Mouse (Mus musculus): ENCODE data around the gene 9530053A07Rik. TPM values are rescaled to one million over a fixed set of nuclear protein-coding genes. Genes with fewer than 3 reads are reported as not detected.
"Not testable (repeated sequence)": the region's sequence is repeated elsewhere in the genome, so short reads cannot be mapped to it uniquely, and the experiment has no call there.

The 9530053A07Rik gene
- polyA plus RNA-seq, 1 experiment from 2014 or later: 0.03 TPM

GRCm38 (mm10) chr7:28149841-28150240 is 20.6 kb downstream of the 9530053A07Rik start:
- ATAC-seq (replicated peaks; ENCODE audit: low FRiP score): no peak
- WGBS: 95% methylated on average over 1 of the region's 1 CpGs
- Histone ChIP-seq H3K9ac (no peak overlapping the region), H3K4me2 (no peak overlapping the region), H3K27me3 (0 out of 2 replicates have a peak, but pooled peaks cover 5% of the 10 kb centered on the region), H3K27ac (no peak overlapping the region), H3K4me3 (replicated peaks) (no peak overlapping the region), H3K4me1 (no peaks in the 10 kb centered on the region), H3K9me3 (replicated peaks) (no peaks in the 10 kb centered on the region), H3K36me3 (no peaks in the 10 kb centered on the region)

- Histone ChIP-seq H3K36me3 (no peaks in the 10 kb centered on the region), H3K4me1 (no peaks in the 10 kb centered on the region), H3K4me3 (replicated peaks) (no peak overlapping the region), H3K27me3 (0 out of 2 replicates have a peak, but pooled peaks cover 5% of the 10 kb centered on the region), H3K9ac (no peak overlapping the region), H3K27ac (no peak overlapping the region), H3K4me2 (no peak overlapping the region), H3K9me3 (replicated peaks) (no peaks in the 10 kb centered on the region)
- 19% methylated on average over 13 of the region's 13 CpGs for WGBS
- no peak for ATAC-seq (replicated peaks; ENCODE audit: low FRiP score)
These were observed 22.4 kb downstream of the 9530053A07Rik start for GRCm38 (mm10) chr7:28151584-28152221.

DNA sequence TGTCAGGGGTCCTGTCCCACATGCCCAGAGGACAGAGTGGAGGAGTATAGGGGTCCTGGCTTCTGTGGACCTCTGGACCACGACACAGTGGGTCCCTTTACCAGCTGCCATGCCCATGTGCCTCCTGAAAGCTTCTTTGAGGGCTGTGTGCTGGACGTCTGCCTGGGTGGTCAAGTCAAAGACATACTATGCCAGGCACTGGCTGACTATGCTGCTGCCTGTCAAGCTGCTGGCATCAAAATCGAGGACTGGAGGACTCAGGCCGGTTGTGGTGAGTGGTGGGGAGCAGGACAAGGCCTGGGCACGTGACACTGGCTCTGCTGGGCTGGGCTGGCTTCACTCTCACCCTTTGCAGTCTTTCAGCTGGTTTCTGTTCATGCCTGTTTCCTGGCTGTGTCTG is 24.3 kb downstream of the 9530053A07Rik start:
- ATAC-seq (replicated peaks; ENCODE audit: low FRiP score); H3K27me3 ChIP-seq; H3K9me3 ChIP-seq (replicated peaks); H3K9ac ChIP-seq; H3K4me2 ChIP-seq; H3K4me1 ChIP-seq; H3K36me3 ChIP-seq; H3K4me3 ChIP-seq (replicated peaks); H3K27ac ChIP-seq: not testable (repeated sequence)
- 44% methylated on average over 5 of the region's 5 CpGs for WGBS

DNA sequence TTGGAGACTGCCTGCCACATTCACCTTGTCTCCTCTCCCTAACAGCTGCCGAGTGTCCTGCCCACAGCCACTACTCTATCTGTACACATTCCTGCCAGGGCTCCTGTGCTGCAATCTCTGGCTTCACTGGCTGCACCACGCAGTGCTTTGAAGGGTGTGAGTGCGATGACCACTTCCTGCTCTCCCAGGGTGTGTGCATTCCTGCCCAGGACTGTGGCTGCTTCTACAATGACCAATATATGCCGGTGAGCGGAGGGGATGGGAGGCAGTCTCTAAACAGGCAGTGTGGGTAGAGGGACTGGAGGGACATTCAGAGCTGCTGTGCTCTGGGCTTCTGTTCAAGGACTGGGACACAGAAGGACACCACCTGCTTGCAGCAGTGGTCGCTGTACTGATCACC is 30.0 kb downstream of the 9530053A07Rik start:
- Histone ChIP-seq H3K36me3 (no peaks in the 10 kb centered on the region), H3K27me3 (no peaks in the 10 kb centered on the region), H3K4me3 (replicated peaks) (no peak overlapping the region), H3K9me3 (replicated peaks) (no peaks in the 10 kb centered on the region), H3K9ac (no peak overlapping the region), H3K4me1 (no peaks in the 10 kb centered on the region), H3K4me2 (no peak overlapping the region), H3K27ac (no peak overlapping the region)
- WGBS: 51% methylated on average over 6 of the region's 6 CpGs
- no peak for ATAC-seq (replicated peaks; ENCODE audit: low FRiP score)

- Histone ChIP-seq H3K9ac (no peak overlapping the region), H3K4me3 (replicated peaks) (no peak overlapping the region), H3K27ac (no peak overlapping the region), H3K36me3 (no peaks in the 10 kb centered on the region), H3K9me3 (replicated peaks) (no peaks in the 10 kb centered on the region), H3K27me3 (no peaks in the 10 kb centered on the region), H3K4me2 (no peak overlapping the region), H3K4me1 (no peaks in the 10 kb centered on the region)
- WGBS: 84% methylated on average over 3 of the region's 3 CpGs
- no peak for ATAC-seq (replicated peaks; ENCODE audit: low FRiP score)
These were observed 30.6 kb downstream of the 9530053A07Rik start for GRCm38 (mm10) chr7:28159893-28160292.

GRCm38 (mm10) chr7:28161163-28161749 is 32.0 kb downstream of the 9530053A07Rik start:
- Histone ChIP-seq H3K4me3 (replicated peaks) (no peak overlapping the region), H3K9me3 (replicated peaks) (no peaks in the 10 kb centered on the region; the same call in 1 of the 2 replicates), H3K9ac (no peak overlapping the region), H3K27ac (no peak overlapping the region), H3K36me3 (no peaks in the 10 kb centered on the region), H3K4me2 (no peak overlapping the region), H3K27me3 (no peaks in the 10 kb centered on the region), H3K4me1 (no peaks in the 10 kb centered on the region)
- no peak for ATAC-seq (replicated peaks; ENCODE audit: low FRiP score)
- WGBS: 47% methylated on average over 9 of the region's 9 CpGs

DNA sequence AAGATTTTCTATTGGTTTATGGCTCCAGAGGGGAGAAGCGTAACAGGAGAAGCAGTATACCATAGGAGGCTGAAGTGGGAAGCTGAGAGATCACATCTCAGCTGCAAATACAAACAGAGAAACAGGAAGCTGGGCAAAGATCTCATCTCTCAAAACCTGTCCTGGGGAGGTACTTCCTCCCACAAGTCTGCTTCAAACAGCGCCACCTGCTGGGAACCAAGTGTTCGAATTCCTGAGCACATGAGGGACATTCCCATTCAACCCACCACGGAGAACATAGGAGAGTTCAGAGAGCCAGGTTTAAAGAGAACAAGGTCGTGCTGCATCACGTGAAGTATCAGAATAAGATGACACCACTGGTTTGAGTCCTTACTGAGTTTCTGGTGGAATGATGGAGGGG is 36.1 kb downstream of the 9530053A07Rik start:
- Histone ChIP-seq H3K27ac (no peak overlapping the region), H3K27me3 (no peaks in the 10 kb centered on the region), H3K36me3 (no peaks in the 10 kb centered on the region), H3K4me2 (no peak overlapping the region), H3K4me3 (replicated peaks) (no peak overlapping the region), H3K9me3 (replicated peaks) (no peaks in the 10 kb centered on the region; the same call in 1 of the 2 replicates), H3K9ac (no peak overlapping the region), H3K4me1 (peaks cover 12% of the 10 kb centered on the region)
- 78% methylated on average over 6 of the region's 6 CpGs for WGBS
- ATAC-seq (replicated peaks; ENCODE audit: low FRiP score): no peak

GRCm38 (mm10) chr7:28168320-28169115 is 39.3 kb downstream of the 9530053A07Rik start:
- 7% methylated on average over 9 of the region's 9 CpGs for WGBS
- peak overlapping the region; percentile 88 for H3K4me2 ChIP-seq

GRCm38 (mm10) chr7:28169489-28170422 is 40.5 kb downstream of the 9530053A07Rik start, which contains the start of gene Fbl:
Gene Fbl (plus strand): TSS chr7:28169710.
- under 1% methylated on average over 80 of the region's 80 CpGs for WGBS
- Histone ChIP-seq H3K27me3 (no peaks in the 10 kb centered on the region), H3K4me1 (peaks cover 29% of the 10 kb centered on the region), H3K9me3 (replicated peaks) (no peaks in the 10 kb centered on the region; the same call in 1 of the 2 replicates), H3K9ac (peak within 1 kb of the TSS; percentile 85), H3K4me2 (peak within 1 kb of the TSS; percentile 88), H3K4me3 (replicated peaks) (peak within 1 kb of the TSS; percentile 97), H3K36me3 (peaks cover 2% of the 10 kb centered on the region; the same call in 1 of the 2 replicates), H3K27ac (peak within 1 kb of the TSS; percentile 93)
- ATAC-seq (replicated peaks; ENCODE audit: low FRiP score): peak; percentile 91

More at GRCm38 (mm10) chr7:28168320-28169115, 39.3 kb downstream of the 9530053A07Rik start:
- H3K36me3 ChIP-seq: no peaks in the 10 kb centered on the region
- peaks cover 29% of the 10 kb centered on the region for H3K4me1 ChIP-seq
- ATAC-seq (replicated peaks; ENCODE audit: low FRiP score): peak; percentile 30; the same call in 1 of the 2 replicates
- no peaks in the 10 kb centered on the region for H3K27me3 ChIP-seq
- peak overlapping the region; percentile 93 for H3K27ac ChIP-seq
- peak overlapping the region; percentile 97 for H3K4me3 ChIP-seq (replicated peaks)
- peak overlapping the region; percentile 44 for H3K9ac ChIP-seq
- no peaks in the 10 kb centered on the region; the same call in 1 of the 2 replicates for H3K9me3 ChIP-seq (replicated peaks)

DNA sequence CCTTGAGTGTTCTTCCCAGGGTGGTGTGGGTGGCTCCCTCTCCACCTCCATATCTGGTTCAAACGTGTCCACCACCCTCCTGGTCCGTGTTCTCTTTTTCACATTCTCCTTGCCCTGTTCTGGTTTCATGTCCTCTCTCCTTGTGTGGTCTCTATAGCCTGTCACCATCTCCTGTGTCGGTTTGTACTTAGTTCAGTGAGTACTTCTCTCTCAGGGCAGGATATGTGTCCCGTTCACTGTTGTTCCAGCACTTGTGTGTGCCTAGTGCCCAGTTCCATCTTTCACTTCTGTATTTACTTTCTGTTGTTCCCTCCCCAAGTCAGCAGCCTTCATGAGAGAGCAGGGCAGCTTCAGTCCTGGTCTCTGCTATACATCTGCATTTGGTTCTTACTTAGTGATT is 46.1 kb downstream of the 9530053A07Rik start:
- H3K4me1 ChIP-seq: peaks cover 19% of the 10 kb centered on the region
- H3K4me2 ChIP-seq: no peak overlapping the region
- no peaks in the 10 kb centered on the region for H3K27me3 ChIP-seq
- 87% methylated on average over 4 of the region's 4 CpGs for WGBS
- ATAC-seq (replicated peaks; ENCODE audit: low FRiP score): no peak
- peaks cover 44% of the 10 kb centered on the region for H3K36me3 ChIP-seq
- H3K27ac ChIP-seq: no peak overlapping the region
- H3K9ac ChIP-seq: no peak overlapping the region
- H3K9me3 ChIP-seq (replicated peaks): no peaks in the 10 kb centered on the region
- no peak overlapping the region for H3K4me3 ChIP-seq (replicated peaks)

DNA sequence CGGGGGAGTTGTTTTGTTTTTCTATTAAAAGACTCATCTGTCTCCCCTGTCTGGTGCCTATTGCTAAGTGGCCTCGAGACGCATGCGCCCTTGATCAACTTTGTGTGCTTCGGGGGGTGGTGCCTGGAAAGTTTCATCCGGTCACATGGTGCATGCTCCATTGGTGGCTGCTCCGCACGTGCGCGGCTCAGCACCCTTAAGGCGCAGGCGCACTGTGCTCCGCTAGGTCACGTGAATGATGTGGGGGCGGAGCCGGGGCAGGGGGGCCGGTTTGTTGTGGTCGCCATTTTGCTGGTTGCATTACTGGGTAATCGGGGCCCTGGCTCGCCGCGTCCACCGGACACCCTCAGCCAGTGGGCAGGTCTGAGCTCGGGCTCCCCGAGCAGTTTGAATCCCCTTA is 50.0 kb downstream of the 9530053A07Rik start, which contains the start of gene Dyrk1b:
Gene Dyrk1b (plus strand): TSS at position 242 of the 400 bp plus-strand sequence.
- Histone ChIP-seq H3K27me3 (no peaks in the 10 kb centered on the region), H3K27ac (peak within 1 kb of the TSS; percentile 95), H3K9me3 (replicated peaks) (no peaks in the 10 kb centered on the region), H3K9ac (peak within 1 kb of the TSS; percentile 88), H3K4me1 (peaks cover 14% of the 10 kb centered on the region), H3K4me3 (replicated peaks) (peak within 1 kb of the TSS; percentile 99), H3K4me2 (peak within 1 kb of the TSS; percentile 89), H3K36me3 (peaks cover 76% of the 10 kb centered on the region)
- under 1% methylated on average over 25 of the region's 25 CpGs for WGBS
- ATAC-seq (replicated peaks; ENCODE audit: low FRiP score): peak; percentile 91
